Mouse (Mus musculus) granulocyte monocyte progenitor cell, adult 5-6 weeks (primary cell): Measurements from ENCODE around the gene Whrn. TPM values are rescaled to one million over a fixed set of nuclear protein-coding genes. Genes with fewer than 3 reads are reported as not detected.

Experiments
- ATAC-seq: replicated peaks from 2 replicates; pipeline ENCODE4 v1.8.0; 2016; ENCODE audit warnings: mild to moderate bottlenecking, moderate TSS enrichment, inconsistent platforms; ENCODE audit not compliant: poor library complexity, severe bottlenecking
- total RNA-seq, 2 experiments: library from RNA; stranded (forward) in 1 of 2; stranded (reverse) in 1 of 2; fragments of 200-712, 200-1000 nt in 1 of 2; fragments of >200 nt in 1 of 2; fragmentation: Nextera tagmentation in 1 of 2; gene quantifications; 2 replicates each; pipeline ENCODE4 v1.2.3; 2014 to 2017

Whrn gene
- total RNA-seq, 2 experiments from 2014 or later = 1.7 to 3.4 TPM

DNA sequence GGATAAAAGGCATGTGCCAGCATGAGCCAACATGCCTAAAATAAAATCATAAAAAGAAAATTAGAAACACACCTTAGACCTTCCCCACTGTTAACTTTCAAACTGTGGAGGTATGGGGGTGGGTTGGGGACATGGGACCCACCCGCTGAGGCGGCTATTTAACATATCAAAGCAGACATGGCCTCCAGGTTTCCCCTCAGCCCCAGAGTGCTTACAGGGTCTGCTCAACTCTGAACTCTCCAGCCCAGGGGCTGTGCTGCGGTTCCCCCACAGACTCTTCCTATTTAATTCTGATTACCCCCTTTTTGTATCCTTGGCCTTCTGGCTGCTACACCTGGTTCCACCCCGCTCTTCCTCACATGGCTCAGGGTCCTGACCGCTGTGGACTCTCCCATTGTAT, 39.2 kb downstream of the Whrn start:
- no peak for ATAC-seq

DNA sequence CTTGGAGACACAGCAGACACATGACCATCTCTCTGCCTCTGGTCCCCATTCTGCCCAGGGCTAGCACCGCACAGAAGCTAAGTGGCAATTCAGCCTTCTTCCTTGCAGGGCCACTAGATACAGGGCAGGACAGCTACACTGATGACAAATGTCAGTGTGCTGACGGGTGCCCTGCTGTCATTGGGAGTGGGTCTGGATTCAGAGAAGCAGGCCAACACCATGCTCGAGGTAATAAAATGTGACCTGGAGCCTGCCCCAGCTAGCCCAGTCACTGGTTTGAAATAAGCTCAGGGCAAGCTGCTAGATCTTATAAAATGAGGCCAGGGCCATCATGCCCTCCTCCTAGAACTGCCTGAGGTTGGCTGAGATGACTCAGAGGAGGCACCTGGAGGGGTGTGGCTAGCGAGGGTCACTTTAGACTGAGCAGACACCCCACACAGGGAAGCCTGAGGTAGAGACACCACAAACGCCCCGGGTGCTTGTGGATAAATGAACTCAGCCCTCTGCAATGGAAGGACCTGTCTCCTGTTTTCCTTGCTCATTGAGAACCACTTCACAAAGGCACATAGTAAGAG, 41.8 kb downstream of the Whrn start:
- ATAC-seq = no peak

DNA sequence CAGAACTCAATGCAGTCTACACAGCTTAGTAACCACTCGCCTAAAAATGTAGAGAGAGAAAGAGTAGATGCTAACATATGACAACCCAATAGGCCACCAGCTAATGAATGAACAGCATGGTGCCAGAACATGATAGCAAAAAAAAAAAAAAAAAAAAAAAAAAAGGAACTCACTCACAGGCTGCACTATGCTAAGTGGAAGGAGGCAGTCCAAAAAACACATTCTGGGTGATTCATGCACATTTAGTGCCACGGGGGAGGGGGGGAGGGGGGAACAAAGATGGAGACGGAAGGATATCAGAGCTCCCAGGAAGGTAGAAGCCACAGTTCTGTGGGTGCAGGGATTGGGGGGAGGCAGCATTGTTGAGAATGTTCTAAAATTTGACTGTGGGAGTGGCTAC, 43.2 kb downstream of the Whrn start:
- ATAC-seq = no peak

DNA sequence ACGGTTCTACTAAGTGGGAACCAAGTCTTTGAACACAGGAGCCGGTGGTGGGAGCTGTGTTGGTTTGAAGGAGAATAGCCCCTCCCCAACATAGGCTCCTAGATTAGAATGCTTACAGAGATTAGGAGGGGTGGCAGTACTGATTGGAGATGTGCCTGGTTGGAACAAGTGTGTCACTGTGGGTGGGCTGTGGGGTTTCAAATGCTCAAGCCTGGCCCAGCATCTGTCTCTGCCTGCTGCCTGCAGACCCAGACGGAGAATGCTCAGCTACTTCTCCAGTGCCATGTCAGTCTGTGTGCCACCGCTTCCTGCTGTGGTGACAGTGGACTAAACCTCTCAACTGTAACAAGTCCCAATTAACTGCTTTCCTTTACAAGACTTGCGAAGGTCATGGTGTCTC, 45.2 kb downstream of the Whrn start:
- ATAC-seq = no peak

DNA sequence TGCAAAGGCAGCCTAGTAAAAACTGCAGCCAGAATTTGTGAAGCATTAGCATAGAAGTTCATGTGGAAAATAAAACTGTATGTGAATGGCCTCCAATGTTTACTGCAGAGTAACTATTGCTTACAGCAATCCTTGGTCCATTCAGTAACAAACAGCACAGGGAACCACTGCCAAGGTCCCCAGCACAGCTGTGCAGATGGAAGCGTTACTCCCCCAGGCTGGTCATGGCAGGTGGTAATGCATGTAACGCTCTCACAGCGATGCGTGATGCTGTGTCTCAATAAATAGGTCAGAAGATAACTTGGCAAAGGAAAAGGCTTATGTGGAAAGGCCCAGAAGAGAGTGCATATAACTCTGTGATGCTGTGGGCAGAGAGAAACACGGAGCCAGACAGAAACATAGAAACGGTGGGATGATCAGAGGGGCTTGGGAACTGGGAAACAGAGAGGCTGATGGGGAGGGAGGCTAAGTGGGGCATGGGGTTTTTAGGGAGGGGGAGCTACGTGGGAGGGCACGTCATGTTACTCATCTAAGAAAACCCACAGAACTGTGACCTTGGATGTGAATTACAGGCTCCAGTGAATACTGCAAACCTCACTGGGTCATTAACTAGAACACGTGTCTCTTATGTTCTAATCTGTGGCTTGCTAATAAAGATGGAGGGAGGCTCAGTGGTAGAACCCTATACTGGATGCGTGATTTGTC, 51.3 kb downstream of the Whrn start:
- ATAC-seq = no peak

DNA sequence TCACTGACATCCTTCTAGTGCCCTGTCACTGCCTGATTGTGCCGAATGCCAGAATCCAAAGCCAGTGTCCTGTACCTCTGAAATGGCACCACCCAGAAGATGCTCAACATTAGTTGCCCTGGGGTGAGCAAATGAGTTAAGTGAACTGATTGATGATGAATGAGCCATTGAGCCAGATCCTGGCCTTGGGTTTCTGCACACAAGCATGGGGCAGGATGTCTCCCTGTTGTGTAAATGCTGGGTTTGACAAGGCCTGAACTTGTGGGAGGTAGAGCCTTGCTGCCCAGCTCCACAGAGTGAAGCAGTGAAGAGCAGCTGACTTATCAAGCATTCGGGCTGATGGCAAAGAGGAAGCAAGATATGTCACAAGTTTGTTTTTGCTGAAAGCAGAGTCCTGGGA, 52.7 kb downstream of the Whrn start:
- ATAC-seq = no peak

DNA sequence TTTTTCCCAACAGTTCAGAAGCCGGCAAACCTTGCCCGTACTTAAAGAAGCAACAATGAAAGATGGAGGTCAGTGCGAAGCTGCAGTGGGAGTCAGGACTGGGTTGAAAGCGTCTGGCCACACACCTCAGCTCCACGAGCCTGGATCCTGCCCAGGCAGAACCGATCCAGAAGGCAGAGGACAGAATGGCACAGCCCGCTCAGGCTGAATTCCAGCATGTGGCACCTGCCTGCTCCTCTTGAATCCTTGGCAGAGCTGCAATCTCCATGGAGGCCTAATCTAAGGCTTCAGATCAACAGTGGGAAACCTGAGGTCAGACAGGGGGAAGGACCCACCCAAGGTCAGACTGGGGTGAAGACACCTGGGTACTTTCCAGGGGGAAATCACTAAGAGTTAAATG, 54.2 kb downstream of the Whrn start:
- no peak for ATAC-seq

DNA sequence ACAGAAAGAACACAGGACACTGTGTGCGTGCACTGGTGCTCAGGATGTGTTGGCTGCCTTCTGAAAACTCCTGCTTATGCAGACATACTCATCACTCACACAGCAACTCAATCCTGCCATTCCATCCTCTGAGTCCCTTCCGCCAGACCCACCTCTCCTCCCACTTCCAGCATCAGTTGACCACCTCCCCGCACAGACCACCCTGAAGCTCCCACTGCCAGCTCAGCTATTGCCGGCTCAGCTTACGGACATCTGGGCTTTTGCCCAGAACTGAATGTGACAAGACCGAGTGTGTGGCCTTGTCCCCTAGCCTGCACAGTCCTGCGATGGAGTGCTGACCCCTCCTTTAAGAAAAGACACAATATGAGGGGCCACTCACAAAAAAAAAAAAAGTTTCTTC, 55.5 kb downstream of the Whrn start:
- no peak for ATAC-seq

DNA sequence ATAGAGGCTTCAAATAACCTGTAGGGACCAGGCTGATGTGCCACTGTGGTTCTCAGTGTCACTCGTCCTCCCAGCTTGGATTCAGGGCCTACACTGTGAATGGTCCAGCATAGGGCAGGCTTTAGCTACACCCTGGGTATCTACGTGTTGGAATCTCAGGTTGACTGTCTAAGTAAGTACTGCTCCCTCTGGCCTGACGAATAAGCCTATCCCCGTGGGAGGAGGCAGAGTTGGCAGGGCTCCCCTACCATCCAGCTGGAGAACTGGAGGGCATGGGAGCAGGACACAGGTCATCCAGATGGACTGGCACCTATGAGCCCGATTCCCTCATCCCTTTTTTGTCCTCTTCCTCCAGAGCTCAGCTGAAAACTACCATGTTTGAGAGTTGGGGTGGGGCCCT, 57.8 kb downstream of the Whrn start:
- ATAC-seq = no peak

DNA sequence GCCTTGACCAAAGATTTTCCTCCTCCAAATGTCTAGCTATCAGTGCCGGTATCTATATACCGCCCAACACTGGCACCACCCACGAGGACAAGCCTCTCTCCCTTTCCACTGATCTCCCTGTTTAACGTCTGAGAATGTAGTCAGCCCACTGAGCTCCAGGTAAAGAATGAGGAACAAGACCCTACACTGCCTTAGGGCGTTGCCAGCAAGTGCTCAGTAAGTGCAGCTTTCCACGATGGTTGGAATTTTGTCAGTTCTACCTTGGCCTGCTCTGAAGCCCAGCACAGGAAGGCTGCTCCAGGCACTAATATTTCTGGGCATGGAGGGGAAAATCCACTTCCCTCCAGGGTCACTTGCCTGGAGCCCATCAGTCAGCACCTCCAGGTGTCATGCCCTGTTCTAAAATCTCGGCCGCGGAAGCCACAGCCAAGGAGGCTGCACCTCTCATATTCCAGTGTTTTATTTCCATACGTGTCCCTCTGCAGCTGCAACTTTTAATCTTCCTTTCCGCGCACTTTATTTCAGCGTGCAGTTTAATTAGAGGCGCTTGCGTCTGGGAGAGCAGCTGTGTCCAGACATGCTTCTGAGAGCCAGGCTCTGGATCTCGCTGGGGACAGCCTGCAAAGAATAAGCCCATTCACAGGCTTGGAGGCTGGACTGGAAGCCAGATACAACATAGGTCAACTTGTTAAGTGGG, 58.5 kb downstream of the Whrn start:
- ATAC-seq = no peak

DNA sequence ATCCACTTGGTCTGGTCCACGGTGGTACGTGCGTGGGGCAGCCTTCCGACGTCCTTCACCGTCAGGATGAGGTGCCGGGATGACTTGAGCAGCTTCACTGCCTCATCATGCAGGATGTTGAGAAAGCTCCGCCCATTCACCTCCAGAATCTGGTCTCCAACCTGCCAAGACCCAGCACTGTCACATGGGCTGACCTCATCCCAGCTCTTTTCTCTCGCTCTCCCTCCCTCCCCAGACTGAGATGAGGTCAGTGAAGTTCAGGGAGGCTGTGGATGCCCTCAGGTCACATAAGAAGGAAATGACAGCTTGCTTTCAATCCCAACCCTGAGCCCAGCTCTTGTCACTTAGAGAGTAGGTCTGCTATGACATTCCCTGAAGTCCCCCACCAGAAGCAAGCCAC, 60.4 kb downstream of the Whrn start:
- no peak for ATAC-seq

DNA sequence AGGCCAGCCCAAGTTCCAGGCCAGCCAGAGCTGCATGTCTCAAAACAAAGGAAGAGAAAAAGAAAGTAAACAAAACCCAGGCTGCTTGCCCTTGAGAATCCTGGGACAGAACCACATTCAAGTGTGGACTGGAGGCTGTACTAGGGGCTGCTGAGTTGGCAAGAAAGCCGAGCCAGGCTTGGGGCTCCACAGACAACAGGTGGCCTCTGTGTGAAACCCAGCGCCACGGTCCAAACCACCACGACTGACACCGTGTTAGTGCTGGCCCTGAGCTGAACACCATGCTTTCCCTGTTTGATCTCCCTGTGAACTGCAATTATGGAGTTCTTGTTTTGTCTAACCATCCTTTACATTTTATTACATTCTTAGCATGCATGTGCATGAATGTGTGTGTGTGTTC, 64.7 kb downstream of the Whrn start:
- ATAC-seq = no peak

DNA sequence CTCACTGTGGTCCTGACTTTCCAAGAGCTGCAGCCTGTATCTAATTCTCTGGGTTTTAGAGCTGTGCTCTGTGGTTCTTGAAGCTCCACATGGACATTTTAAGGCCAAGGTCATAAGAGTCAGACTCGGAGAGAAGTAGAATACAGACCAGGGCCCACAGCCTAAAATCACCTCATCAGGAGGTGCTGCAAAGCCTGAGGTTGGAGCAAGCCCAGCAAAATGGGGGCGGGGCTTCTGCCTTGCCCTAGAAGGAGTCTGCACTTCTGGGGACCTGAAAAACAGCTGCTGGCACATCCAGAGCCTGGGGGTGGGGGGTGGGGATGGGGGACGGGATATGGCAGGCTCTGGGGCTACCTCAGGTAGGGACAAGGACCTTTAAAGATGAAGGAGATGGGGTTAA, 65.4 kb downstream of the Whrn start:
- ATAC-seq = no peak

DNA sequence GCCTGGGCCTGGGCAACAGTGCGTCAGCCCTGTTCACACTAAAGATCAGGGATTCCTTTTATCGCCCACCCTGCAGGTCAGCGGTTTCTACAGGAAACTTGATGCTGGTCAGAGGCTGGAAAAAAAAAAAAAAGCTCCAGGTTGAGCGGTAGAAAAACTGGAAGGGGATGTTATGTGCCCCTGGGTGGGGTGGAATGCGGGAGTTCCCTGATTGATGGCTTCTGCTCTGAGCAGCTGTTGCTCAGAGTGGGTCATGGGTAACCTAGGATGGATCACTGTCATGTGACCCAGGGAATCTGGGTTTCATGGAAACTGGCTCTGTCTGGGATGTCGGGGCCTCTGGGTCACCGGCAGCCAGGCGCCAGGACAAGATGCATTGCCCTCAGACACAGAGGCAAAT, 69.5 kb downstream of the Whrn start:
- ATAC-seq = no peak

DNA sequence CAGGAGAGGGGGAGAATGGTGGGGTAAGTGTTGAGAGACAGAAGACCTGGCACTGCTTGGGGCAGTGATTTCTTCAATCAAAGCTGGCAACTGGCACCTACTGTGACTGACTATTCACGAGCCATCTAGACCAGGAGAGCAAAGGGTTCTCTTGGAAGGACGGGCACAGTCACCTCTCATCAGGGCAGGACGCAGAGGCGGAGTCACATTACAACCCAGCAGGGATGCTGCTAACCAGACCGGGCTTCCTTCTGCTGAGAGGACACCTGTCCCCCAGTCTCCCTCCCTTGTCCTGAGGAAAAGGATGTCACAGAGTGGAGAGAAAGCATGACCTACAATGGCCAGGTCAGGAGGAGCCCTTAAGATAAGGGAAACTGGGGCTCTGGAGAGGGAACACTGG, 72.0 kb downstream of the Whrn start:
- no peak for ATAC-seq

DNA sequence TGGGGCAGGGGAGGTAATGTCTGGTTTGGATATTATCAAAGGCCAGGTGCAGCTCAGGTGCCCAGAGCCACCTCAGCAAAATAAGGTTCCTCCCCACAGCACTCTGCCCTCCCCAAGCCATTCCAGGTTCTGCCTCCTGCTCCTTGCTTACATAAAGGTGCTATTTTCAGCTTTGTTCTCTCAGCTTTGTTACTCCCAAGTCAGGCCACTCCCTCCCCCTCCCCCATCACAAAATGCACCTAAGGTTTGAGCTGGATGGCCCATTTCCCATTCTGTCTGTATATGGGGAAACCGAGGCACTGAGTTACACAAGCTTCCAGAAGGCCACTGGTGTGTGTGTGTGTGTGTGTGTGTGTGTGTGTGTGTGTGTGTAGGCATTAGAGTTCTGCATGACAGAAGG, 72.6 kb downstream of the Whrn start:
- no peak for ATAC-seq

DNA sequence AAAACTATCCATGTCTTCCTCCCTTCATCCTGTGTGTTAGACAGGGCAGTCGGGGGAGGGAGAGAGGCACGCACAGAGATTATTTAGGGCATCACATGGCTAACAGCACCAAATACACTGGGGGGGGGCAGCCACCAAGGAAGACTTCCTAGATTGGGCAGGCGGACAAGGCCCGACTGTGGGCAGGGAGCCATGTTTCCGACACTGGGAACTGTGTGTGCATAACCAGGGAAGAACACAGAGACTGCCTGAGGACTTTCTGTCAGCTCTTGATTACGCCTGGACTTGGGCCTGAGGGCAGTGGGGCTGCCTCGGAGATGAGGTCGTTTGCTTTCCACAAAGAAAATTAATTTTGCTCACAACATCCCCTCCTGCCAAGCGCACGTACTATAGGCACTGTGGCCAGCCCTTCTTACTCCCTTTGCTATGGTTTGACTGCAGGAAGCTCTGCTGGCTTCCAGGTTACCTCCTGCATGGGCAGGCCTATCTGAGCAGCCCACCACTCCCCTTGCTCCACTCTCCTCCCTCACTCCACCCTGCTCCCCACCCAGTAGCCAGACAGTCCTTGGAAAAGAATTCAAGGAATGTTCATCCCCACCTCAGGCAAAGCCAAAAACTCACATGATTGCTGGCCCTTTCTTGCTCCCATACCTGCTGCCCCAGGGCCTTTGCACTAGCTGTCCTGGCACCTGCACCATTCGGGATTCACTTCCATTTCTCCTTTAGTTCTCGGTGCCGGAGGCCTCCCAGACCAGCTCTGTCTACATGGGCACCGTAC, 75.5 kb downstream of the Whrn start:
- ATAC-seq = no peak

DNA sequence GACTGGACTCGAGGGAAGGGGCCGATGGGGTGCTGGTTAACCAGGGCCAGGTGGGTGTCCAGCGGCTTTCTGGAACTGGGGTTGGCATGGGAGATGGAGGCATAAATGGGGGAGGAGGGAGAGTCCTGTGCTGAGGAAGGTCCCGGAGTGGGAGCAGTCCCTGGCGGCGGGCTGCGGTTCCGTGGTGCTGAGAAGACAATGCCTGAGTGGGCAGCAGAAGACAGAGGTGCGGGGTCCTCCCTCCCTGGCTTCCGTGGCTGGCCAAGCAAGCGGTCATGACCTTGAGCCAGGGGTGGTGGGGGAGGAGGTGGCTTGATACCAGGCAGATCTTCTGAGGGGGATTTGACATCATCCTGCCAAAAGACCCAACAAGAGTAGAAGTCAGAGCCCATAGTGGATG, 77.5 kb downstream of the Whrn start:
- ATAC-seq = no peak

DNA sequence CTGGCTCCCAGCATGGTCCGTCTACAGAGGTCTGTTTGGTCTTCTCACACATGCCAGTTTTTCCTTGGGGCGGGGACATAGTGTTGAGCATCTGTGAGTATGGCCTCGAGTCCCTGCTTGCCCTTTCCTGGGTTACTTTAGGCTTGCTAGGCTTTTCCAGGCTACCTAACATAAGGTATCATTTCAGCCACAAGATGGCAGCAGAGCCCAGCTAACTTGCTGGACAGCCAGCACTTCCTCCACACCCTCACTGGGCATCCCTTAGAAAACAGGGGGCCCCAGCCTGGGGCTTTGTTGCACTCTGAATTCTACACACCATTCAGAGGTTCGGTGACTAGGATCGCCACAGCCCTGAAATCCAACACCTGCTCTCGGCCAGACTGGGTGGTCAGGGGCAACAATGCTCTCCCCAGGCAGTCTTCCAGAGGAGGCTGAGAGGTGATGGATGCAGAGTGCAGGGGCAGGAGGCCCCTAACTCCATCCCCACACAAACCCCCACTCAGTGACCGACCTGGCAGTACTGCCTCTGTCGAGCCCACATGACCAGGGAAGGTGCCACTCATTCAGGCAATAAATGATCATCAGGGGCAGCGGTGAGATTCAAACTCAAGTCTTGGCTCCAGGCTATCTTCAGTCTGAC, 78.4 kb downstream of the Whrn start:
- peak; percentile 94 for ATAC-seq

DNA sequence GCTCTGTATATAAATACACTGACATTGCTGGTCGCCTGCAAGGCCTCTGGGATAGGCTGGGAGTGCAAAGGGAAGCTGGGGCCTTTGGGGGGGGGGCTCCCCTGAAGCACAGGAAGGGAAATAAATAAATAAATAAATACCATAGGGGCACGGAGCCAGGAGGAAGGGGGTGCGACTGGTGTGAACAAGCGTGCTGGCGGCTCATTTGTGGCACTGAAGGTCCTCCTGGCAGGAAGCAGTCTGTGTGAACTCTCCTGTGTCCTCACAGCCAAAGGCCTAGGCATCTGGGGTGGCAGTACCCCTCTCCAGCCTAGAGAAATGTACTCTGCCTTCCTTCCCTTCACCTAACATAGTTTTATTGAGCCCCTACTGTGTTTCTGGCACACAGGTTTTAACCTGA, 80.8 kb downstream of the Whrn start:
- no peak for ATAC-seq

DNA sequence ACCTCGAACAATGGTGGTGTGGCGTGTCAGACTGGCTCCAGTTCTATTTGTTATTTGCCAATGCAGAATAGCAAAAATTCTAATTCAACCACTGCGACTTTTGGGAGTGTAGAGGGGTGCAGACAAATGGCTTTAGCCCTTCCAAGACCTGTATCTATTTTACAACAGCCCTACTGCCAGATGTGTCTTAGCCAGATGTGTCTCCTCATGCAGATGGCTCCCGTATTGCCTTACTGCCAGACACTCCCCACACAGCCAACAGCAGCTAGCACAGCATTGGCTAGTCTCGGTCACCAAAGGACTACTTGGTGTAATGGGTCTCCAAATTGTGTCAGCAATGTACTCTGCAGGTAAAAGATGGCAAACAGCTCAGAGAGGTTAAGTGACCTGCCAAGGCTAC, 84.6 kb downstream of the Whrn start:
- ATAC-seq = no peak
